ENCODE assay signal across 12 mouse cellular contexts in the genomic region with DNA sequence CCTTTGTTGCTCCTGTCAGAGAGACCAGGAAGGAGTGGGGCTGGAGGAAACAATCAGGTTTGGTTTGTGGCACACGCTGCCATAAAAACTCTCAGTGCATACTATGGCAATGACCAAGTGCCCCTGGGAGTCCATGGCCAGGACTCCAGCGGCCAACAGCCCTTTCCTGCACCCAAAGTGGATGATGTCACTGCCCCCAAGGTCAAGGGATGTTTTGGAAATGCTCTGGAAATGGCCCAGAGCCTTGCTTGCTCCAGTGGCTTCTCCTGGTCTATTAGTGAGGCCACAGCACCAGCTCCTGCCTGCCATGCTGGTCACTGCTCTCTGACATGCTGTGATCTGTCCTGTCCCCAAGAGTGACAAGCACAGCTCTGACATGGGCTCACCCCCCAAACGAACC.
"Had no signal": no experiment of that assay in that cellular context is flagged by ENCODE, and none has a peak within 500 bp of the region (broad histone marks: within the 10 kb centered on the region; RNA-seq: fewer than 3 reads in every experiment).

No protein-coding gene starts in this region.

- H3K27me3 ChIP-seq: liver, embryonic 12.5 days; lung, embryonic 15.5 days; midbrain, embryonic 15.5 days had no signal

- H3K4me1 ChIP-seq: liver, embryonic 12.5 days; lung, embryonic 15.5 days; midbrain, embryonic 15.5 days had no signal

- H3K4me2 ChIP-seq: liver, embryonic 12.5 days; lung, embryonic 15.5 days; midbrain, embryonic 11.5 days; midbrain, embryonic 15.5 days had no signal

- H3K9me3 ChIP-seq: limb, embryonic 10.5 days; liver, embryonic 12.5 days; lung, embryonic 15.5 days; megakaryocyte, embryonic 14.5 days; midbrain, embryonic 15.5 days had no signal

- H3K27ac ChIP-seq: liver, embryonic 12.5 days; lung, embryonic 15.5 days; macrophage; midbrain, embryonic 15.5 days had no signal

- H3K4me3 ChIP-seq: limb, embryonic 10.5 days; liver, embryonic 12.5 days; lung, embryonic 15.5 days; megakaryocyte, embryonic 14.5 days; midbrain, embryonic 15.5 days had no signal

- ATAC-seq: liver, embryonic 12.5 days; midbrain, embryonic 15.5 days had no signal

- H3K9ac ChIP-seq: liver, embryonic 12.5 days; lung, embryonic 15.5 days; midbrain, embryonic 15.5 days had no signal

- DNase-seq: kidney, adult 9 months; kidney, postnatal 14 days; lung, postnatal 14 days; right cerebral cortex, postnatal 25 days; thymus, postnatal 4 days had no signal
